Mouse (Mus musculus) left cerebral cortex, adult 9 months (tissue): ENCODE measurements at regions not wholly inside any gene's neighbourhood (a gene's known extent, or its start where the extent isn't known, plus 50 kb on each side); places are given as distances from the start of the nearest gene placed in this dataset.
"Not testable (repeated sequence)": the region's sequence is repeated elsewhere in the genome, so short reads cannot be mapped to it uniquely, and the experiment has no call there.

Experiments
- DNase-seq, 2 experiments: peaks; one replicate each; pipeline ENCODE4 v3.0.0; 2022; ENCODE audit warnings: low spot score in 2 of 2

- DNase-seq: no peak
Measured at GRCm38 (mm10) chr1:149129767-149130287, 831.3 kb downstream of the Pla2g4a start.

- DNase-seq: no peak
Measured at GRCm38 (mm10) chr1:149129138-149129537, 832.0 kb downstream of the Pla2g4a start.

GRCm38 (mm10) chr1:149127709-149128108, 833.4 kb downstream of the Pla2g4a start:
- DNase-seq: no peak

GRCm38 (mm10) chr1:149103396-149103795, 857.7 kb downstream of the Pla2g4a start:
- DNase-seq: peak in 1 of 2 experiments; percentile 21

GRCm38 (mm10) chr1:149097426-149097825, 863.7 kb downstream of the Pla2g4a start:
- no peak for DNase-seq

- no peak for DNase-seq
Measured at GRCm38 (mm10) chr1:149074681-149075080, 886.4 kb downstream of the Pla2g4a start.

- DNase-seq: no peak
Measured at GRCm38 (mm10) chr1:149069570-149069969, 891.5 kb downstream of the Pla2g4a start.

GRCm38 (mm10) chr1:149063011-149063410, 898.1 kb downstream of the Pla2g4a start:
- not testable (repeated sequence) for DNase-seq

- DNase-seq: no peak
Measured at GRCm38 (mm10) chr1:149038188-149038967, 922.7 kb downstream of the Pla2g4a start.

- no peak for DNase-seq
Measured at GRCm38 (mm10) chr1:149028316-149028715, 932.8 kb downstream of the Pla2g4a start.

GRCm38 (mm10) chr1:149021734-149022133, 939.4 kb downstream of the Pla2g4a start:
- no peak for DNase-seq

GRCm38 (mm10) chr1:149021273-149021672, 939.8 kb downstream of the Pla2g4a start:
- no peak for DNase-seq

GRCm38 (mm10) chr1:149014559-149014958, 946.5 kb downstream of the Pla2g4a start:
- DNase-seq: no peak

GRCm38 (mm10) chr1:149010767-149011166, 950.3 kb downstream of the Pla2g4a start:
- no peak for DNase-seq

- DNase-seq: no peak
Measured at GRCm38 (mm10) chr1:149000092-149000491, 961.0 kb downstream of the Pla2g4a start.

- peak in 1 of 2 experiments; percentile 31 for DNase-seq
Measured at GRCm38 (mm10) chr1:148993586-148993985, 967.5 kb downstream of the Pla2g4a start.

- DNase-seq: no peak
Measured at GRCm38 (mm10) chr1:148977377-148977776, 983.7 kb downstream of the Pla2g4a start.

GRCm38 (mm10) chr1:148965358-148965757, 995.7 kb downstream of the Pla2g4a start:
- DNase-seq: no peak

GRCm38 (mm10) chr1:148934366-148934765, 1026.7 kb downstream of the Pla2g4a start:
- DNase-seq: no peak

- no peak for DNase-seq
Measured at GRCm38 (mm10) chr1:148924506-148924905, 1036.6 kb downstream of the Pla2g4a start.

- DNase-seq: no peak
Measured at GRCm38 (mm10) chr1:148917062-148917461, 1044.0 kb downstream of the Pla2g4a start.

GRCm38 (mm10) chr1:148912819-148913218, 1048.3 kb downstream of the Pla2g4a start:
- DNase-seq: no peak

GRCm38 (mm10) chr1:148904067-148904466, 1057.0 kb downstream of the Pla2g4a start:
- DNase-seq: no peak
